Mouse (Mus musculus) brain, embryonic 14.5 days (tissue): ENCODE measurements around the gene Gmds. TPM values are rescaled to one million over a fixed set of nuclear protein-coding genes. Genes with fewer than 3 reads are reported as not detected.
A peak's percentile ranks its signal among the peaks of the same experiment; 100 is the strongest.

Experiments
- DNase-seq: peaks from one replicate; pipeline ENCODE4 v3.0.0-alpha.2; 2011; ENCODE audit warnings: low read depth
- CTCF ChIP-seq: fragments of 200-500 bp; IDR thresholded peaks from 2 replicates; pipeline ENCODE4 v1.5.1; 2012; ENCODE audit warnings: inconsistent platforms, mild to moderate bottlenecking, moderate library complexity, borderline replicate concordance; ENCODE audit not compliant: insufficient read depth, insufficient read length; ENCODE audit errors: extremely low read depth
- POLR2A ChIP-seq: fragments of 200-500 bp; IDR thresholded peaks from 2 replicates; pipeline ENCODE4 v1.6.1; 2012; ENCODE audit warnings: mild to moderate bottlenecking, inconsistent platforms, borderline replicate concordance; ENCODE audit not compliant: poor library complexity, insufficient read depth, insufficient read length, severe bottlenecking; ENCODE audit errors: extremely low read depth
- polyA plus RNA-seq: library from polyadenylated mRNA; depleted of rRNA; stranded (reverse); fragments of >200 nt; gene quantifications from 2 replicates; pipeline ENCODE4 v1.2.3, GENCODE M21; 2012

Gene Gmds
- polyA plus RNA-seq, 1 experiment, result 19.8 TPM

- DNase-seq, result no peak
- no peak for TF ChIP-seq POLR2A
- no peak for TF ChIP-seq CTCF
Measured at GRCm38 (mm10) chr13:32145179-32145578, 193.4 kb downstream of the Gmds start.

GRCm38 (mm10) chr13:32143651-32144050 lies 194.9 kb downstream of the Gmds start:
- no peak for DNase-seq

GRCm38 (mm10) chr13:32134663-32135273 lies 203.8 kb downstream of the Gmds start:
- no peak for DNase-seq
- no peak for TF ChIP-seq CTCF
- TF ChIP-seq POLR2A, result no peak

More at GRCm38 (mm10) chr13:32143651-32144050, 194.9 kb downstream of the Gmds start:
- TF ChIP-seq POLR2A (no peak), CTCF (no peak)

- DNase-seq, result no peak
- TF ChIP-seq CTCF, result no peak
- TF ChIP-seq POLR2A, result no peak
Measured at GRCm38 (mm10) chr13:32129970-32130369, 208.6 kb downstream of the Gmds start.

GRCm38 (mm10) chr13:32118386-32118785 lies 220.2 kb downstream of the Gmds start:
- DNase-seq, result no peak
- no peak for TF ChIP-seq POLR2A
- TF ChIP-seq CTCF, result no peak

- no peak for TF ChIP-seq CTCF
- no peak for TF ChIP-seq POLR2A
- DNase-seq, result no peak
Measured at GRCm38 (mm10) chr13:32115468-32115867, 223.1 kb downstream of the Gmds start.

- no peak for TF ChIP-seq POLR2A
- no peak for TF ChIP-seq CTCF
- no peak for DNase-seq
Measured at GRCm38 (mm10) chr13:32113875-32114274, 224.7 kb downstream of the Gmds start.

- TF ChIP-seq POLR2A, result no peak
- TF ChIP-seq CTCF, result no peak
- no peak for DNase-seq
Measured at GRCm38 (mm10) chr13:32088303-32088977, 250.1 kb downstream of the Gmds start.

GRCm38 (mm10) chr13:32080520-32081249 lies 257.9 kb downstream of the Gmds start:
- no peak for DNase-seq
- TF ChIP-seq POLR2A, result no peak
- no peak for TF ChIP-seq CTCF

GRCm38 (mm10) chr13:32073630-32074029 lies 264.9 kb downstream of the Gmds start:
- no peak for DNase-seq
- TF ChIP-seq POLR2A (no peak), CTCF (no peak)

- peak; percentile 78 for DNase-seq
- no peak for TF ChIP-seq POLR2A
- no peak for TF ChIP-seq CTCF
Measured at GRCm38 (mm10) chr13:32055321-32055720, 283.2 kb downstream of the Gmds start.

- TF ChIP-seq CTCF (no peak), POLR2A (no peak)
Measured at GRCm38 (mm10) chr13:32053587-32053986, 285.0 kb downstream of the Gmds start.

More at GRCm38 (mm10) chr13:32053587-32053986, 285.0 kb downstream of the Gmds start:
- no peak for DNase-seq
